Mouse (Mus musculus): Measurements from ENCODE around the gene Ugt1a9.

- TF ChIP-seq CTCF (IDR thresholded peaks at IDR 0.05; ENCODE audit: low read depth, low read length) (no peak), POLR2A (IDR thresholded peaks at IDR 0.05; ENCODE audit: borderline replicate concordance, low read depth, low read length) (no peak)
These were observed 163.0 kb downstream of the Ugt1a9 start for GRCm38 (mm10) chr1:88233421-88234247.
